Mouse (Mus musculus) kidney, embryonic 14.5 days (tissue): ENCODE data around the gene Ggt6. TPM values are rescaled to one million over a fixed set of nuclear protein-coding genes. Genes with fewer than 3 reads are reported as not detected.

Experiments
- ATAC-seq: fragments of 200-750 bp; cut with Nextera tagmentation; 2 replicates; pipeline ENCODE4 v1.8.0; 2017; ENCODE audit warnings: moderate number of reproducible peaks, mild to moderate bottlenecking, moderate TSS enrichment, moderate library complexity; ENCODE audit not compliant: low FRiP score, low TSS enrichment
- H3K27ac ChIP-seq: fragments of 300-500 bp; sonication (generic); 2 replicates; pipeline ENCODE4 v1.5.1; 2014; ENCODE audit warnings: low read depth, mild to moderate bottlenecking, low read length, moderate library complexity, mixed read lengths
- H3K27me3 ChIP-seq: fragments of 300-500 bp; sonication (generic); 2 replicates; pipeline ENCODE4 v1.6.1; 2014; ENCODE audit warnings: mild to moderate bottlenecking, low read length; ENCODE audit not compliant: control insufficient read depth, insufficient read depth
- H3K36me3 ChIP-seq: fragments of 300-500 bp; sonication (generic); 2 replicates; pipeline ENCODE4 v1.6.1; 2014; ENCODE audit warnings: low read length, mixed read lengths; ENCODE audit not compliant: control insufficient read depth, insufficient read depth
- H3K4me1 ChIP-seq: fragments of 300-500 bp; sonication (generic); 2 replicates; pipeline ENCODE4 v1.6.1; 2014; ENCODE audit warnings: low read length, mixed read lengths; ENCODE audit not compliant: control insufficient read depth, insufficient read depth
- H3K4me2 ChIP-seq: fragments of 300-500 bp; sonication (generic); replicated peaks from 2 replicates; pipeline ENCODE4 v1.6.1; 2014; ENCODE audit warnings: low read depth, mild to moderate bottlenecking, low read length
- H3K4me3 ChIP-seq: fragments of 300-500 bp; sonication (generic); 2 replicates; pipeline ENCODE4 v1.5.1; 2014; ENCODE audit warnings: mild to moderate bottlenecking, low read length
- H3K9ac ChIP-seq: fragments of 300-500 bp; sonication (generic); 2 replicates; pipeline ENCODE4 v1.6.1; 2014; ENCODE audit warnings: low read depth, mild to moderate bottlenecking, low read length, moderate library complexity
- H3K9me3 ChIP-seq: fragments of 300-500 bp; sonication (generic); 2 replicates; pipeline ENCODE4 v1.6.1; 2016; ENCODE audit warnings: low read length; ENCODE audit not compliant: control insufficient read depth
- WGBS: fragments of 180-500 bp; shearing (Covaris S2); extraction: QIAGEN DNeasy Blood & Tissue Kit; methylation state at CpG from one replicate; pipeline ENCODE4 v1.1.7; 2014; 5-methylcytosine and 5-hydroxymethylcytosine counted together
- polyA plus RNA-seq: library from polyadenylated mRNA; unstranded; fragments of >200 nt; fragmentation: Nextera tagmentation; extraction: Ambion mirVana; gene quantifications from 2 replicates; pipeline ENCODE4 v1.2.1, GENCODE M21; 2014

Gene Ggt6
- polyA plus RNA-seq, 1 experiment from 2014 or later, result 0.76 TPM

DNA sequence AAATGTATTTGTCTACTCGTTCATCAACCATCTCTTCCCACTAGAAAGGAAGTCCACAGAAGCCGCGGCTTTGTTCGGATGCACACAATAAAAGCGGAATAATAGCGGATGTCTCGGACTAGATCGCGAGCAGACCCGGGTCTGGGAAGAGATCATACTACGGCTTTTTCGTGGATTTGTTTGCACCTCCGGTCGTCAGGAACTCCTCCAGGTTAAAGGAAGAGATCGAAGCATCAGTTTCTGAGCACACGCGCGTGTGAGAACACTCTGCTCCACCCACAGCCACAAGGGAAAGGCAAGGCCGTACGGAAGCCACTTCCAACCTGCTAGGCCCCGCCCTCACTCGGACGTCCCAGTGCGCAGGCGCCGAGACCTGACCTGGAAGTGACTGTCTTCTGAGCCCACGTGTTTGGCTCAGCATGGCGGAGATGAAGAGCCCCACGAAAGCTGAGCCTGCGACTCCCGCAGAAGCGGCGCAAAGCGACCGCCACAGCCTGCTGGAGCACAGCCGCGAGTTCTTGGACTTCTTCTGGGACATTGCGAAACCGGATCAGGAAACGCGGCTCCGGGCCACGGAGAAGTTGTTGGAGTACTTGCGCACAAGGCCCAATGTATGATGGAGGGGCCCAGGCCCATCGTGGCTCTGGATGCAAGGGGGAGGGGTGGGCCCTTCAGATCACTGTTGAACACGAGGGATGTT lies 5.8 kb downstream of the Ggt6 start, which contains the start of gene Mybbp1a:
Gene Mybbp1a, plus strand, starts transcription at position 391 of the 700 bp plus-strand sequence.
- Histone ChIP-seq H3K9me3 (no peaks in the 10 kb centered on the region), H3K4me2 (peak within 1 kb of the TSS; percentile 90), H3K4me3 (peak within 1 kb of the TSS; percentile 87), H3K36me3 (peaks cover 39% of the 10 kb centered on the region), H3K9ac (peak within 1 kb of the TSS; percentile 88), H3K27me3 (no peaks in the 10 kb centered on the region), H3K27ac (peak within 1 kb of the TSS; percentile 86), H3K4me1 (peaks cover 13% of the 10 kb centered on the region)
- ATAC-seq, result peak; percentile 94
- WGBS, result under 1% methylated on average over 46 of the region's 46 CpGs

DNA sequence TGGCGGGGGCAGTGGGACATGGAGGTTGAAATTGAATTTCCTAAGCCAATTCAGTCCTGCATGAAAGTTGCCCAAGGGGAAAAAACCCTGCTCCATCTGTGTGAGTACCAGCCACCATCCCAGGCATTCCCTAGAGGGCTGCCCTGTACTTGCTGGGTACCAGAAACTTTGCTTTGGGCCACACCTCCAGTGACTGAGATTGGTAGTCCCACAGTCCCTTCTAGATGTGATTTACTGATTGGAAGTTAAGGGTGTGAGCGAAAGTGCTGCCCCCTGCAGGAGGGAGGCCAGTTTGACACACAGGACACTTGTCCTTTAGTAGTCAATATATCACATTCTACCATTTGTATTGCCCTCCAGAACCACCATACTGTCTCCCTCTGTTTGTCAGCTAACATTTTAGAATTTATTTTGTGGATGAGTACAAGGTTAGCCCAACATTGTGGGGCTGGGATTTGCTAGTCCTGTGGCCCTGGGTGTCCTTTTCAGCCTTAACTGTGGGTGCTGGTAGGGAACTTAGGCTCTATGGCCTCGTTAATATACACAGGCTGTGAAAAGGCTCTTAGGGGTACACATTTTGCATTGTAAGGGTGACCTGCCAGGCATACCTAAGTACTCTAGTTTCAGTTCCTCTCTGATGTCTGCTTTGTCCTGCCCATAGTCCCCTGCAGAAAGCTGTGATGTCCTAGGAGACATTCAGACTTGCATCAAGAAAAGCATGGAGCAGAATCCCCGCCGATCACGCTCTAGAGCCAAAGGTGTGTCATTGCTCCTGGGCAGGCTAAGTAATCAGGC lies 11.2 kb downstream of the Ggt6 start:
- Histone ChIP-seq H3K36me3 (peaks cover 93% of the 10 kb centered on the region), H3K4me1 (peaks cover 7% of the 10 kb centered on the region), H3K9ac (no peak overlapping the region), H3K27me3 (no peaks in the 10 kb centered on the region), H3K4me3 (no peak overlapping the region), H3K4me2 (no peak overlapping the region), H3K27ac (no peak overlapping the region), H3K9me3 (no peaks in the 10 kb centered on the region)
- no peak for ATAC-seq
- 88% methylated on average over 6 of the region's 6 CpGs for WGBS

DNA sequence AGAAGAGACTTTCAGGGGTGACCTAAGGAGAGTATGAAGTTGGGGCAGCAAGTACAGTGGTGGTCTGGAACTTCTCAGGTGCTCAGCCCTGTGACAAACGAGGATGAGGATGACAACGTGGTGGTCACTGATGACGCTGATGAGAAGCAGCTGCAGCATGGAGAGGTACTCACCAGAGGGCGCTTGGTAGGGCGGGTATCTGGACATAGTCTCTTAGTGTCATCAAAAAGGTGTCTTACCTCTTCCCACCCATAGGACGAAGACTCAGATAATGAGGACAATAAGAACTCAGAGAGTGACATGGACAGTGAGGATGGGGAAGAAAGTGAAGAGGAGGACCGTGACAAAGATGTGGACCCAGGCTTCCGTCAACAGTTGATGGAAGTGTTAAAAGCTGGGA lies 12.1 kb downstream of the Ggt6 start:
- Histone ChIP-seq H3K4me1 (peaks cover 1% of the 10 kb centered on the region), H3K4me3 (no peak overlapping the region), H3K27ac (no peak overlapping the region), H3K36me3 (peaks cover 100% of the 10 kb centered on the region), H3K9ac (no peak overlapping the region), H3K27me3 (no peaks in the 10 kb centered on the region), H3K4me2 (no peak overlapping the region), H3K9me3 (no peaks in the 10 kb centered on the region)
- 86% methylated on average over 8 of the region's 8 CpGs for WGBS
- ATAC-seq, result no peak

- ATAC-seq, result no peak
Measured at GRCm38 (mm10) chr11:72452140-72452665, 16.9 kb downstream of the Ggt6 start.

DNA sequence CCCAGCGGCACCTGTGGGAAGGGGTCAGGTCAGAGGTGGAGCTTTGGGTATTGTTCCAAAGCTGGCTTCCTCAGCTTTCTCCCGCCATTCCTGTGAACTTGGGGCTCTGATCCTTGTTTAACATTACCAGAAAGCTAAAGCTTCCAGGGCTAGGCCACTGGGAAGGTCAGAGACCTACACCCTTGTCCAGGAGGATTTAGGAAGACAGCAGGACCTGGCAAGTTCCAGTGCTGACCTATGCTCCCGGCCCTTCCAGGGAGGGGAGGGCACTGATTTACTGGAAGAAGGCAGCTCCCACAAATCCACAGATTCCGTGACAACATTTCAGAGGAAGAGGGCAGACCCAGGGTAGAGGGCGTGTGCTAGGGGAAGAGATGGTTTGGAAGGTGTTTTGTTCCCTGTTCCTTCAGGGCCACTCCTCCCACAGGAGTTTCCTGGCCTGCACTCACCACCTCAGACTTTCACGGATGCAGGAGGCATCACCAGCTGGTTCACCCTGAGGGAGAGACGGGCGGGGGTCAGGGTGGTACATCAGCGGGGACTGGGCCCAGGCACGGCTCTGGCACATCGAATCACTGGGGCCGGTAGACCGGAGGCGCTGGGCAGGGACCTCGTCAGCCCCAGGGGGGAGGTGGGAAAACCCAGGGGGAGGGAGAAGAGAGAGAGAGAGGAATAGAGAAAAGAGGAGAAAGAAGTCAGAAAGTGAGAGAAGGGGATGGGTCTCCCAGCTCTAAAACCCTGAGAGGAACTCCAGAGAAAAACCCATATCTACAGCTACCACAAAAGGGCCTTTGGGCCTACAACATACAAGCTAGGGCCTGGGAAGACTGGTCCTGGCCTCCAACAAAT lies 18.0 kb downstream of the Ggt6 start:
- no peak for ATAC-seq
- Histone ChIP-seq H3K36me3 (peaks cover 44% of the 10 kb centered on the region), H3K27me3 (no peaks in the 10 kb centered on the region), H3K9me3 (no peaks in the 10 kb centered on the region), H3K9ac (no peak overlapping the region), H3K4me3 (no peak overlapping the region), H3K4me1 (no peaks in the 10 kb centered on the region), H3K27ac (no peak overlapping the region), H3K4me2 (no peak overlapping the region)
- 45% methylated on average over 15 of the region's 15 CpGs for WGBS

More at GRCm38 (mm10) chr11:72452140-72452665, 16.9 kb downstream of the Ggt6 start:
- Histone ChIP-seq H3K4me1 (no peaks in the 10 kb centered on the region), H3K27ac (no peak overlapping the region), H3K4me2 (no peak overlapping the region), H3K4me3 (no peak overlapping the region), H3K36me3 (peaks cover 56% of the 10 kb centered on the region), H3K27me3 (no peaks in the 10 kb centered on the region), H3K9me3 (no peaks in the 10 kb centered on the region), H3K9ac (no peak overlapping the region)
- 82% methylated on average over 3 of the region's 3 CpGs for WGBS

DNA sequence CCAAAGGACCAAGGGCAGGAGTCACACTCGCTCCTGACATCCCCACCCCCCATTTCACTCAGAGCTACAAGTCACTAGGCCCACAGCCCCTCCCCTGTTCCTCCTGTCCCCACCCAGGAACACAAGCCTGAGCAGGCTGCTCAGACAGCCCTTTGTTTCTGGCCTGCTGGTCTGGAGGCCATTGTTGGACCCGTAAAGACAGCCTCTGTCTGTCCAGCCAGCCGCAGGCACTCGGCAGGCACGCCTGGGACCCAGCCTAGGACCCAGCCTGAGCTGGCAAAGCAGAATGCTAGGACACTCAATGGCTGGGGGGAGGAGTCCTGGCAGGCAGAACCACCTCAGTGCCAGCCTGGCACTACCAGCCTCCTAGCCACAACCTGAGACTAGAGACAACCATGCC lies 20.4 kb downstream of the Ggt6 start:
- H3K9ac ChIP-seq, result no peak overlapping the region
- no peaks in the 10 kb centered on the region for H3K4me1 ChIP-seq
- H3K4me3 ChIP-seq, result no peak overlapping the region
- H3K4me2 ChIP-seq, result no peak overlapping the region
- H3K27ac ChIP-seq, result no peak overlapping the region
- ATAC-seq, result no peak
- H3K27me3 ChIP-seq, result no peaks in the 10 kb centered on the region
- H3K9me3 ChIP-seq, result no peaks in the 10 kb centered on the region
- 79% methylated on average over 5 of the region's 5 CpGs for WGBS
- H3K36me3 ChIP-seq, result peaks cover 21% of the 10 kb centered on the region

DNA sequence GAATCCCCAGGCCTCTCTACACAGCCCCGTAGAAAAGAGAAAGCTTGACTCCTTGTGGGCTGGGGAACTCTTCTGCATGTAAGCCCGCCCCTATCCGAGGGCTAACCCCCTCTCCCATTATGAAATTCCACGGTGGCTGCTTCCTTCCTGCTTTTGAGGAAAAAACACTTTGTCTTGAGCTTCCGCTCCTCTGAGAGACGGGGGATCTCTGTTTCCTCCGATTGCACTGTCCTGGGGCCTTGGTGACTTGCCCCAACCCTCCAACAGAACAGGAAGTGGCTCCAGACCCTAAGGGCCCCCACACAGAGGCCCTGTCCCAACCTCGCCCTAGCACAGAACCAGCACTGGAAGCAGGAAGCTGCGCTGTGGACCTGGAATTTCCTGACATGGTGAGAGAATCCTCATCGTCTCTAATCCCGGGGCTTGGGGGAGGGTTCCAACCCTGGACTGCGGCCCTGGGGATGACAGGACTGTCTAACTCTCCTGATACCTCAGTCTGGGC lies 22.7 kb downstream of the Ggt6 start:
- Histone ChIP-seq H3K9me3 (no peaks in the 10 kb centered on the region), H3K4me2 (no peak overlapping the region), H3K27ac (peak overlapping the region; percentile 48; the same call in 1 of the 2 replicates), H3K36me3 (no peaks in the 10 kb centered on the region), H3K27me3 (no peaks in the 10 kb centered on the region), H3K4me3 (no peak overlapping the region), H3K4me1 (no peaks in the 10 kb centered on the region), H3K9ac (no peak overlapping the region)
- WGBS, result 64% methylated on average over 12 of the region's 12 CpGs
- peak; percentile 63; the same call in 1 of the 2 replicates for ATAC-seq

GRCm38 (mm10) chr11:72458502-72458901 lies 23.2 kb downstream of the Ggt6 start:
- H3K4me2 ChIP-seq, result no peak overlapping the region
- ATAC-seq, result no peak
- WGBS, result 79% methylated on average over 3 of the region's 3 CpGs
- peak overlapping the region; percentile 48; the same call in 1 of the 2 replicates for H3K27ac ChIP-seq
- no peaks in the 10 kb centered on the region for H3K9me3 ChIP-seq
- H3K9ac ChIP-seq, result no peak overlapping the region
- no peaks in the 10 kb centered on the region for H3K27me3 ChIP-seq
- no peak overlapping the region for H3K4me3 ChIP-seq
- no peaks in the 10 kb centered on the region for H3K4me1 ChIP-seq
- H3K36me3 ChIP-seq, result no peaks in the 10 kb centered on the region
